Mouse (Mus musculus) Patski (cell line): ENCODE data around the gene Taf1c. TPM values are rescaled to one million over a fixed set of nuclear protein-coding genes. Genes with fewer than 3 reads are reported as not detected.

Experiments used
- ATAC-seq: fragments of 100-300 bp; one replicate; pipeline ENCODE4 v1.8.0; 2021
- CTCF ChIA-PET: fragments of 350-600 bp; sonication (Branson Sonifier 250); formaldehyde crosslinking; loops from one replicate; lab custom pipeline; 2022; ENCODE audit warnings: inconsistent platforms; lab: Charles Lee
- POLR2A ChIA-PET: fragments of 350-600 bp; sonication (Branson Sonifier 250); formaldehyde crosslinking; loops from one replicate; lab custom pipeline; 2022; ENCODE audit warnings: antibody characterized with exemption, inconsistent platforms; lab: Charles Lee
- DNase-seq: peaks from one replicate; pipeline ENCODE4 v3.0.0-alpha.2; 2011; ENCODE audit warnings: low read depth, low spot score
- H3K27me3 ChIP-seq: fragments of 371-371 bp; one replicate; pipeline ENCODE4 v1.5.1; 2021
- CTCF ChIP-seq: fragments of 100-300 bp; IDR thresholded peaks from one replicate; pipeline ENCODE4 v1.5.1; 2021
- in situ Hi-C: fragments of 300-500 bp; cut with MboI; formaldehyde crosslinking; loops from 3 replicates; pipeline ENCODE4 v1.11.1; 2018; ENCODE audit warnings: low pct_unique_long_range_greater_than_20kb, mixed read lengths
- polyA plus RNA-seq: library from polyadenylated mRNA; unstranded; gene quantifications from one replicate; pipeline ENCODE4 v1.2.3, GENCODE M21; 2021

Gene Taf1c
- polyA plus RNA-seq, 1 experiment from 2014 or later: 10.6 TPM

- ATAC-seq (peak; percentile 80), DNase-seq (peak; percentile 79)
- TF ChIP-seq CTCF: no peak
- no peaks in the 10 kb centered on the region for H3K27me3 ChIP-seq
- in situ Hi-C loops: no loop called here
- ChIA-PET CTCF (interaction anchor here (1.1 to 1.2 kb wide), 2 partner anchors 20 to 137 kb away, joined by 3 read pairs; no protein-coding TSS in a partner anchor), POLR2A (interaction anchor here (0.7 to 2.2 kb wide), 2 partner anchors 10 to 51 kb away, joined by 3 to 8 read pairs; no protein-coding TSS in a partner anchor)
These were observed 46.2 kb downstream of the Taf1c start, which contains the start of gene Mbtps1 for GRCm38 (mm10) chr8:119558603-119559401. TSS of gene Mbtps1 (minus strand) at chr8:119558735.

DNA sequence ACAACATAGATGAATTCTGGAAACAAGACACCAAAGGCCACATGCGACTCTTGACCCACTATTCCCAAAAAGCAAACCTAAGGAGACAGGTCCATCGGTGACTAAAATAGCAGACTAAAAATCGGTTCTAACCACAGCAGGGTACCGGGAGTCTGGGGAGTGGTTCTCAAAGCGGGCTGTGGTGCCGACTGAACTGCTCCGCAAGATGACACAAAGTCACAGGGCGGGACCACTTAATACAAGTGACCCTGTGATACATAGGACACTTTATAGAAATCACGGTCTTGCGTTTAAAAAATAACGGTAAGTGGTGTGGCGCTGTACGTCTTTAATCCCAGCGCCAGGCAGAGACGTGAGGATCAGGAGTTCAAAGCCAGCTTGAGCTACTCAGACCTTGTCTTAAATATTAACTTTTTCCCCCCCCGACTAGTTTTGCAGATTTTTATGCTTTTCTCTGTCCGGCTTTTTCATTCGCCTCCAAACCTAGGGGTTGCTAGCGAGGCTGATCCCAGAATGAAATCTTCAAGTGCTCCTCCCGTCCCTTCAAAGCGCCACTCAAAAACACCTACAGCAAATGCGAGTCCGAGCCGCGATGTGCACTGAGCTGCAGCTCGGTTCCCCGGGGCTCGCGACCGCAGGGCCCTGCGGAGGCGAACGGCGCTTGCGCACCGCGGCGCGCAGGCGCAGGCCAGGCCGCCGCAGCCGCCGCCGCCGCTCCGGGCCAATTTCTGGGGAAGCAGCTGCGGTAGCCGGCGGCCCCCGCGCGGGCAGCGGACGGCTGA lies 47.0 kb downstream of the Taf1c start:
- in situ Hi-C loops: no loop called here
- ChIA-PET CTCF (interaction anchor here (1.1 kb wide), 1 partner anchor 19 kb away, joined by 3 read pairs; no protein-coding TSS in a partner anchor), POLR2A (interaction anchor here (2.2 kb wide), 1 partner anchor 11 kb away, joined by 8 read pairs; no protein-coding TSS in a partner anchor)
- DNase-seq (no peak), ATAC-seq (peak; percentile 61)
- no peak for TF ChIP-seq CTCF
- H3K27me3 ChIP-seq: no peaks in the 10 kb centered on the region

DNA sequence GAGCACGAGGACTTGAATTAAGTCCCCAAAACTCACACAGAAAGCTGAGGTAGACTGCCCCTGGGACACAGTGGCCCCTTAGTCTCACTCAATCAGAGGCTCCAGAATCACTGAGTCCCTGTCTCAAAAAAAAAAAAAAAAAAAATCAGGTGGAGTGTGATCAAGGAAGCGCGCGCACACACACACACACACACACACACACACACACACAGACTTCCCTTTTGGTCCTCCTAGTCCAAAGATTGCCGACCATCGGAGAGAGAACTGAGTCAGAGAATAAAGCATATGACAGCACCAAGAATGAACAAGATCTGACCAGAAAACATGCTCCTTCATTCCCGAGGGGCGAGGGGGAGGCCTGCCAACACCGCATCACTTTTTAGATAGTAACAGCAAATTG lies 47.9 kb downstream of the Taf1c start:
- DNase-seq (no peak), ATAC-seq (no peak)
- no peaks in the 10 kb centered on the region for H3K27me3 ChIP-seq
- ChIA-PET POLR2A (no interaction called here), CTCF (no interaction called here)
- in situ Hi-C loops: no loop called here
- TF ChIP-seq CTCF: no peak

GRCm38 (mm10) chr8:119555861-119556260 lies 49.2 kb downstream of the Taf1c start:
- ChIA-PET POLR2A (no interaction called here), CTCF (no interaction called here)
- in situ Hi-C loops: no loop called here
- no peaks in the 10 kb centered on the region for H3K27me3 ChIP-seq
- TF ChIP-seq CTCF: no peak
- DNase-seq: no peak
- no peak for ATAC-seq

- in situ Hi-C loops: no loop called here
- POLR2A ChIA-PET: interaction anchor here (0.6 kb wide), 1 partner anchor 21 kb away, joined by 5 read pairs; no protein-coding TSS in a partner anchor
- no peak for DNase-seq
- no peak for ATAC-seq
- no peaks in the 10 kb centered on the region for H3K27me3 ChIP-seq
- TF ChIP-seq CTCF: no peak
- CTCF ChIA-PET: no interaction called here
These were observed 52.1 kb downstream of the Taf1c start for GRCm38 (mm10) chr8:119552967-119553366.

DNA sequence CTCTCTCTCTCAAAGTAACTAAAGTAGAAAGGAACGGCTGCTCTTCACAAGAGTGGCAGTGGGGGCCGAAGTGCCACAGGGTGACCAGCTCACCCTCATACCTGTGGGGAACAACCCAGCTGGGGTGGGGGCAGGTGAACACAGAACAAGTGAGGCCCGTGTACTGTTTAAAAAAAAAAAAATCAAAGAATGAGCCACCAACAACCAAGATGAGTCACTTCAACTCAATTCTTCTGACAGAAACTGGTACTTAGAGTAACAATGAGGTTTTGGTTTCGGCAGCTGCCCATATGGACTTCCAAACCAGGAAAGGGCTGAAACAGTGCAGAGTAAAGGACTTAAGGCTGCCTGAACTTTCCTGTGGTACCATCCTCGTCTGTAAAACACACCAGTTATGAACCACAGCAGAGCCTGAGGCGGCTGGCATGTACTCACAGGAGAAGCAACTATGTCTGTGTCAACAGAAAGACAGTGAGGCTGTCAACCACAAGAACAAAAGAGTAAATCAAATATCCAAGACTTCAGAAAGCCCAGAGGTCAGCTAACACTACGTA lies 56.4 kb downstream of the Taf1c start:
- H3K27me3 ChIP-seq: no peaks in the 10 kb centered on the region
- ChIA-PET CTCF (interaction anchor here (0.8 to 1.4 kb wide), 3 partner anchors 9 to 108 kb away, joined by 3 read pairs; no protein-coding TSS in a partner anchor), POLR2A (no interaction called here)
- no peak for TF ChIP-seq CTCF
- no peak for DNase-seq
- in situ Hi-C loops: no loop called here
- ATAC-seq: no peak

Other genes starting within 250 kb of the Taf1c start
- gene Mlycd, start 210.3 kb downstream of the Taf1c start, polyA plus RNA-seq: 25.7 TPM
- 20.4 TPM for gene Osgin1, start 171.1 kb downstream of the Taf1c start, polyA plus RNA-seq
- gene Necab2, start 158.5 kb downstream of the Taf1c start, polyA plus RNA-seq: 0.14 TPM
- not detected for gene Slc38a8, start 103.5 kb downstream of the Taf1c start, polyA plus RNA-seq
- gene Mbtps1, start 46.5 kb downstream of the Taf1c start, polyA plus RNA-seq: 144 TPM
- 26.1 TPM for gene Hsdl1, start 30.0 kb downstream of the Taf1c start, polyA plus RNA-seq
- gene Dnaaf1, start 30.0 kb downstream of the Taf1c start, polyA plus RNA-seq: 0.13 TPM
- gene Adad2, start 7.5 kb upstream of the Taf1c start, polyA plus RNA-seq: not detected
- 0.06 TPM for gene Kcng4, start 30.5 kb upstream of the Taf1c start, polyA plus RNA-seq
- gene Wfdc1, start 61.1 kb upstream of the Taf1c start, polyA plus RNA-seq: not detected
- gene Atp2c2, start 94.8 kb upstream of the Taf1c start, polyA plus RNA-seq: 0.04 TPM
- 21.1 TPM for gene Tldc1, start 173.2 kb upstream of the Taf1c start, polyA plus RNA-seq
- gene Cotl1, start 235.3 kb upstream of the Taf1c start, polyA plus RNA-seq: 33.3 TPM